Mouse (Mus musculus) myocyte (in vitro differentiated cells): ENCODE data around the gene Cnpy4. TPM values are rescaled to one million over a fixed set of nuclear protein-coding genes. Genes with fewer than 3 reads are reported as not detected.

ENCODE experiments used
- H3K27me3 ChIP-seq: one replicate; pipeline ENCODE4 v1.6.1; 2011; ENCODE audit not compliant: control insufficient read depth, insufficient read depth, insufficient read length
- H3K36me3 ChIP-seq: one replicate; pipeline ENCODE4 v1.6.1; 2011; ENCODE audit not compliant: control insufficient read depth, insufficient read depth
- H3K4me2 ChIP-seq: one replicate; pipeline ENCODE4 v1.6.1; 2011; ENCODE audit warnings: low read depth, control low read depth
- H3K4me3 ChIP-seq: one replicate; pipeline ENCODE4 v1.5.1; 2011; ENCODE audit warnings: mild to moderate bottlenecking, control low read depth, moderate library complexity
- H3K79me2 ChIP-seq: one replicate; pipeline ENCODE4 v1.6.1; 2011; ENCODE audit not compliant: control insufficient read depth, insufficient read depth
- H3ac ChIP-seq: one replicate; pipeline ENCODE4 v1.6.1; 2011; ENCODE audit not compliant: control insufficient read depth, insufficient read length
- CEBPB ChIP-seq: IDR thresholded peaks from 2 replicates; pipeline ENCODE4 v1.6.1; 2011; ENCODE audit warnings: mild to moderate bottlenecking, moderate library complexity; ENCODE audit not compliant: poor library complexity, insufficient read depth, severe bottlenecking
- E2F4 ChIP-seq: IDR thresholded peaks from one replicate; pipeline ENCODE4 v1.6.1; 2011; ENCODE audit warnings: mild to moderate bottlenecking, control low read depth, moderate library complexity; ENCODE audit not compliant: insufficient read depth
- MAX ChIP-seq: IDR thresholded peaks from one replicate; pipeline ENCODE4 v1.6.1; 2011; ENCODE audit warnings: low read depth, mild to moderate bottlenecking, control low read depth
- MYOD1 ChIP-seq, 3 experiments: IDR thresholded peaks; one replicate each; pipeline ENCODE4 v1.6.1; 2011; ENCODE audit warnings: control low read depth in 2 of 3, low read depth in 2 of 3, mild to moderate bottlenecking in 2 of 3, moderate library complexity in 1 of 3; ENCODE audit not compliant: insufficient read length in 2 of 3, control insufficient read depth in 1 of 3
- MYOG ChIP-seq, 3 experiments: IDR thresholded peaks; one replicate each; pipeline ENCODE4 v1.6.1; 2011; ENCODE audit warnings: control low read depth in 2 of 3, low read depth in 2 of 3, mild to moderate bottlenecking in 2 of 3; ENCODE audit not compliant: insufficient read length in 2 of 3, control insufficient read depth in 1 of 3, insufficient read depth in 1 of 3
- POLR2A ChIP-seq: IDR thresholded peaks from one replicate; pipeline ENCODE4 v1.6.1; 2011; ENCODE audit warnings: low read depth, mild to moderate bottlenecking, control low read depth, moderate library complexity; ENCODE audit not compliant: insufficient read length
- POLR2AphosphoS2 ChIP-seq: IDR thresholded peaks from one replicate; pipeline ENCODE4 v1.6.1; 2011; ENCODE audit warnings: low read depth, control low read depth; ENCODE audit not compliant: insufficient read length
- REST ChIP-seq: IDR thresholded peaks from one replicate; pipeline ENCODE4 v1.6.1; 2011; ENCODE audit warnings: mild to moderate bottlenecking, control low read depth, moderate library complexity; ENCODE audit not compliant: insufficient read depth, insufficient read length
- SRF ChIP-seq: IDR thresholded peaks from one replicate; pipeline ENCODE4 v1.6.1; 2011; ENCODE audit warnings: low read depth; ENCODE audit not compliant: control insufficient read depth, insufficient read length
- TCF12 ChIP-seq: IDR thresholded peaks from one replicate; pipeline ENCODE4 v1.6.1; 2011; ENCODE audit warnings: mild to moderate bottlenecking, control low read depth; ENCODE audit not compliant: poor library complexity, insufficient read depth, severe bottlenecking
- TCF3 ChIP-seq: IDR thresholded peaks from one replicate; pipeline ENCODE4 v1.6.1; 2011; ENCODE audit warnings: low read depth, control low read depth; ENCODE audit not compliant: insufficient read length
- USF1 ChIP-seq: IDR thresholded peaks from one replicate; pipeline ENCODE4 v1.6.1; 2011; ENCODE audit warnings: low read depth, mild to moderate bottlenecking, control low read depth, moderate library complexity
- polyA plus RNA-seq: library from polyadenylated mRNA; unstranded; fragments of >200 nt; fragmentation: generic; extraction: Trizol; gene quantifications from one replicate; pipeline ENCODE4 v1.2.1, GENCODE M21; 2012; ENCODE audit warnings: missing spikeins

Cnpy4 gene
- polyA plus RNA-seq, 1 experiment = 11.5 TPM

DNA sequence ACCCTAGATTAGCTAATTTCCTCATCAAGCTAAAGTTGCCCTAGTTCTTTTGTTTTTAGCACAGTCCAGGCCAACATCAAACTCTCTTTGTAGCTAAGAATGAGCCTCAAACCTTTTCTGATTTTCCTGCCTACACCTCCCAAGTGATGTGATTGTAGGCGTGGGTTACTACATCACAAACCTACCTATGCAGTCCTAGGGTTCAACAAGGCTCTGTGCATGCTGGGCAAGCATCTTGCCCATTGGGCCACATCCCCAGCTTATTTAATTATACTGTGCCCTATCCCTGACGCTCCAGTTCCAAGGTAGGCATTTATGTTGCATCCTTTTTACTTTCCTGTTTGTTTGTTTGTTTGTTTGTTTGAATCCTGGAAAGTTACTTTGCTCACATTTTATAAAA is 38.4 kb downstream of the Cnpy4 start, which contains the start of gene Nxpe5:
Gene Nxpe5, plus strand, starts transcription at position 199 of the 400 bp plus-strand sequence.
- Histone ChIP-seq H3ac (no peak within 1 kb of the TSS), H3K27me3 (no peaks in the 10 kb centered on the region), H3K4me2 (no peak within 1 kb of the TSS), H3K79me2 (no peaks in the 10 kb centered on the region), H3K4me3 (no peak within 1 kb of the TSS), H3K36me3 (no peaks in the 10 kb centered on the region)
- TF ChIP-seq MAX (no peak), REST (no peak), MYOG (IDR thresholded peaks at IDR 0.05; ENCODE audit: control insufficient read depth in 1 of 3, insufficient read depth in 1 of 3, insufficient read length in 2 of 3, low read depth in 2 of 3) (no peak), CEBPB (no peak)

DNA sequence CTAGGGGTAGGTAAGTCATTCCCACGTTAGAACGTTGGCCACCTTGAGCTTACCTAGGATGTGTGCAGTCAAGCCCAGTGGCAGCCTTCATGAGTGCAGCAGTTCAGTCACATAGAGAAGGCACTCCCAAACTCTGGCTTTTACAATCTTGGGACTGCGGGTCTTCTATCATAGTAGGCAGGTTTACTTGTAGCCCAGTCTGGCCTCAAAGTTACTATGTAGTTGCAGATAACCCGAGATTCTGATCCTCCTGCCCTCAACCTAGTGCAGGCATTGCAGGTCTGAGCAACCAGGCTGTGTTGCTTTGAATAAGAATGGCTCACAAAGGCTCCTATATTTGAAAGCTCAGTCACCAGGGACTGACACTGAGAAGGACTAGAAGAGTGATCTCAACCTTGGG is 39.2 kb downstream of the Cnpy4 start:
- no peaks in the 10 kb centered on the region for H3K36me3 ChIP-seq
- H3K4me3 ChIP-seq = no peak overlapping the region
- no peak overlapping the region for H3ac ChIP-seq
- H3K79me2 ChIP-seq = no peaks in the 10 kb centered on the region
- no peaks in the 10 kb centered on the region for H3K27me3 ChIP-seq
- TF ChIP-seq MYOG (IDR thresholded peaks at IDR 0.05; ENCODE audit: control insufficient read depth in 1 of 3, insufficient read depth in 1 of 3, insufficient read length in 2 of 3, low read depth in 2 of 3) (no peak), SRF (no peak), TCF3 (no peak), POLR2A (no peak), USF1 (no peak), REST (no peak), TCF12 (no peak), POLR2AphosphoS2 (no peak), MYOD1 (IDR thresholded peaks at IDR 0.05; ENCODE audit: control insufficient read depth in 1 of 3, insufficient read length in 2 of 3, low read depth in 2 of 3) (no peak), MAX (no peak), E2F4 (no peak), CEBPB (no peak)
- no peak overlapping the region for H3K4me2 ChIP-seq

DNA sequence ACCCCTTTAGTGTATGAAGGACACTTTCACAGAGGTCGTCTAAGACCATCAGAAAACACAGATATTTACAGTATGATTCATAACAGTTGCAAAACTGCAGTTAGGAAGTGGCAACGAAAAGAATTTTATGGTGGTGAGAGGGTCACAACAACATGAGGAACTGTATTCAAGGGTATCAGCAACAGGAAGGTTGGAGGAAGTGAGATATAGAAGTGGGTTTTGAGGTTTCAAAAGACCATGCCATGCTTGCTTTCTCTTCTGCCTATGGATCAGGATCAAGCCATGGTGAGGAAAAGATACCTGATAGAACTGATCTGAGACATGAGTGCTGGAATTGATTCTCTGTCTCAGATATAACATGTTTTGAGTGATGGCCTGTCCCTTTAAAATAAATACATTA is 40.1 kb downstream of the Cnpy4 start:
- TF ChIP-seq MYOG (IDR thresholded peaks at IDR 0.05; ENCODE audit: control insufficient read depth in 1 of 3, insufficient read depth in 1 of 3, insufficient read length in 2 of 3, low read depth in 2 of 3) (no peak), CEBPB (no peak), MAX (no peak), TCF12 (no peak), E2F4 (no peak), POLR2AphosphoS2 (no peak), POLR2A (no peak), TCF3 (no peak), USF1 (no peak), SRF (no peak), MYOD1 (IDR thresholded peaks at IDR 0.05; ENCODE audit: control insufficient read depth in 1 of 3, insufficient read length in 2 of 3, low read depth in 2 of 3) (no peak)
- H3K4me3 ChIP-seq = no peak overlapping the region
- H3K36me3 ChIP-seq = no peaks in the 10 kb centered on the region
- no peaks in the 10 kb centered on the region for H3K27me3 ChIP-seq
- H3K4me2 ChIP-seq = no peak overlapping the region
- no peak overlapping the region for H3ac ChIP-seq
- H3K79me2 ChIP-seq = no peaks in the 10 kb centered on the region

DNA sequence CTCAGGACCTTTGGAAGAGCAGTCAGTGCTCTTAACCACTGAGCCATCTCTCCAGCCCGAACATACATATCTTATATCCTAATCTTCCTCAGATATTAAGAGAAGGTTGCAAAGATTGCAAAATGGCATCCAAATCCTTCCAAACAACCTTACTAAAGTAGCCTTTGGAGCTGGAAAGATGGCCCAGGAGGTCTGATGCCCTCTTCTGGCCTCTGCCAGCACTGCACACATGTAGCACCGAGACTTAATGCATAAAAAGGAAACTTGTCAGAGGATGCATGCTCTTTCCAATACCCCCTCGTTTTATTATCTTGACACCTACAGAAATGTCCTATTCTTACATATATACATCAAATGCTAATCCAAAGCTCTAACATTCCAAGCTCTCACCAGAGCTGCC is 40.7 kb downstream of the Cnpy4 start:
- no peak for TF ChIP-seq REST
- TF ChIP-seq TCF12 = no peak
- no peak for TF ChIP-seq TCF3
- Histone ChIP-seq H3K4me3 (no peak overlapping the region), H3K4me2 (no peak overlapping the region)

GRCm38 (mm10) chr5:138229511-138229910 is 42.2 kb downstream of the Cnpy4 start:
- TF ChIP-seq E2F4 (no peak), USF1 (no peak), CEBPB (no peak), MYOD1 (IDR thresholded peaks at IDR 0.05; ENCODE audit: control insufficient read depth in 1 of 3, insufficient read length in 2 of 3, low read depth in 2 of 3) (no peak), POLR2AphosphoS2 (no peak), REST (no peak), SRF (no peak), MYOG (IDR thresholded peaks at IDR 0.05; ENCODE audit: control insufficient read depth in 1 of 3, insufficient read depth in 1 of 3, insufficient read length in 2 of 3, low read depth in 2 of 3) (no peak), TCF3 (no peak)

More for the DNA sequence above, 40.7 kb downstream of the Cnpy4 start:
- no peak overlapping the region for H3ac ChIP-seq
- H3K27me3 ChIP-seq = no peaks in the 10 kb centered on the region
- no peaks in the 10 kb centered on the region for H3K79me2 ChIP-seq
- no peaks in the 10 kb centered on the region for H3K36me3 ChIP-seq

More at GRCm38 (mm10) chr5:138229511-138229910, 42.2 kb downstream of the Cnpy4 start:
- Histone ChIP-seq H3K4me3 (no peak overlapping the region), H3K36me3 (no peaks in the 10 kb centered on the region), H3K79me2 (no peaks in the 10 kb centered on the region), H3ac (no peak overlapping the region), H3K27me3 (no peaks in the 10 kb centered on the region), H3K4me2 (no peak overlapping the region)
